Mouse (Mus musculus): Measurements from ENCODE around the gene Olfr1272. TPM values are rescaled to one million over a fixed set of nuclear protein-coding genes. Genes with fewer than 3 reads are reported as not detected.

Olfr1272 gene
- not detected for polyA plus RNA-seq (2014; fragmentation: Illumina TruSeq; extraction: RNeasy Lipid Tissue Mini Kit (QIAGEN cat#74804); ENCODE audit: low replicate concordance)

GRCm38 (mm10) chr2:90292741-90293140 is at the start of gene Olfr1272:
Gene Olfr1272, minus strand, starts transcription at chr2:90292841.

DNA sequence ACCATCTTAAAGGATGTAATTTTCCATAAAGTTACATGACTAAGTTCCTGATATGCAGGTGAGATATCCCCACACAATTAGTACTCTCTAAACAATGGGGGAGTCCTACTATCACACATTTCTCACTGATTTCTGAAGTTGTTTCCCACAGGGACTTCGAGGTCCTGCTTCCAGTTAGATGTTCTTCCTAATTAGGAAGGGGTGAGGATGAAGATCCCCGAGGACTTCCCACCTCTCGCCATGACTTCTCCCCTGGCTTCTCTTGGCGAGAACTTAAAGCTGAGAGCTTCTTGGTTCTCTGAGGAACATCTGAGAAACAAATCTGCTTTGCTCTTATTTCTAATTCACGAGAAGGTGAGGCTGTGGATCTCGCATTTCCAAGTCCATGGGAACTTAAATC is 29.3 kb upstream of the Olfr1272 start, which contains the start of gene Gm13769:
TSS of gene Gm13769 (plus strand) at position 301 of the 400 bp plus-strand sequence.

DNA sequence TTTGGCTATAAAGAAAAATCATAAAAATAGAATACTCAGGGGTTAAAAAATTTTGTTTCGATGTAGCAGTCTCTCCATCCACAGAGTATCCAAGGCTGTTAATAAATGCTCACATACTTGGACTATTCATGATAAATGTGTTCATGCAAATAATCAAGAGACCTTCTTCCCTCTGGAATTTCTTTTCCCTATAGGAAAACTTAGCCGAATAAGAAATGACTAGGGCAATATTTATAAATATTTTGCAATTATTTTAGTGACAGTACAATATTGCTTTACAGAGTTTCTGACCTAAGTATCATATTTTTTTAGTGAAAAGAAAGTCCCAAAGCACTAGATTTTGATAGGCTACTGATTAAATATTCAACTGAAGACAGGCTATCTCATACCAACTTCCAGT is 21.7 kb downstream of the Olfr1272 start, which contains the start of gene Olfr1271:
TSS of gene Olfr1271 (minus strand) at position 101 of the 400 bp plus-strand sequence.

GRCm38 (mm10) chr2:90257492-90257891 is 35.1 kb downstream of the Olfr1272 start, which contains the start of gene Olfr142:
Gene Olfr142, minus strand, starts transcription at chr2:90257592.

Other genes starting within 250 kb of the Olfr1272 start
- gene Olfr140, start 229.2 kb downstream of the Olfr1272 start, polyA plus RNA-seq (2014; fragmentation: Illumina TruSeq; extraction: RNeasy Lipid Tissue Mini Kit (QIAGEN cat#74804); ENCODE audit: low replicate concordance): not detected
- not detected for gene Olfr1269, start 171.4 kb downstream of the Olfr1272 start, polyA plus RNA-seq (2014; fragmentation: Illumina TruSeq; extraction: RNeasy Lipid Tissue Mini Kit (QIAGEN cat#74804); ENCODE audit: low replicate concordance)
- gene Olfr32, start 150.5 kb downstream of the Olfr1272 start, polyA plus RNA-seq (2014; fragmentation: Illumina TruSeq; extraction: RNeasy Lipid Tissue Mini Kit (QIAGEN cat#74804); ENCODE audit: low replicate concordance): not detected
- gene Olfr1270, start 139.8 kb downstream of the Olfr1272 start, polyA plus RNA-seq (2014; fragmentation: Illumina TruSeq; extraction: RNeasy Lipid Tissue Mini Kit (QIAGEN cat#74804); ENCODE audit: low replicate concordance): not detected
- gene Olfr1506, start 68.3 kb downstream of the Olfr1272 start, polyA plus RNA-seq (2014; fragmentation: Illumina TruSeq; extraction: RNeasy Lipid Tissue Mini Kit (QIAGEN cat#74804); ENCODE audit: low replicate concordance): not detected
- not detected for gene Olfr142, start 35.2 kb downstream of the Olfr1272 start, polyA plus RNA-seq (2014; fragmentation: Illumina TruSeq; extraction: RNeasy Lipid Tissue Mini Kit (QIAGEN cat#74804); ENCODE audit: low replicate concordance)
- gene Olfr1271, start 21.8 kb downstream of the Olfr1272 start, polyA plus RNA-seq (2014; fragmentation: Illumina TruSeq; extraction: RNeasy Lipid Tissue Mini Kit (QIAGEN cat#74804); ENCODE audit: low replicate concordance): not detected
- gene Gm13769, start 29.4 kb upstream of the Olfr1272 start, polyA plus RNA-seq (2014; fragmentation: Illumina TruSeq; extraction: RNeasy Lipid Tissue Mini Kit (QIAGEN cat#74804); ENCODE audit: low replicate concordance): not detected
- not detected for gene Olfr1274-ps, start 105.8 kb upstream of the Olfr1272 start, polyA plus RNA-seq (2014; fragmentation: Illumina TruSeq; extraction: RNeasy Lipid Tissue Mini Kit (QIAGEN cat#74804); ENCODE audit: low replicate concordance)